16 mouse cellular contexts compared by ENCODE assay signal in the genomic region with DNA sequence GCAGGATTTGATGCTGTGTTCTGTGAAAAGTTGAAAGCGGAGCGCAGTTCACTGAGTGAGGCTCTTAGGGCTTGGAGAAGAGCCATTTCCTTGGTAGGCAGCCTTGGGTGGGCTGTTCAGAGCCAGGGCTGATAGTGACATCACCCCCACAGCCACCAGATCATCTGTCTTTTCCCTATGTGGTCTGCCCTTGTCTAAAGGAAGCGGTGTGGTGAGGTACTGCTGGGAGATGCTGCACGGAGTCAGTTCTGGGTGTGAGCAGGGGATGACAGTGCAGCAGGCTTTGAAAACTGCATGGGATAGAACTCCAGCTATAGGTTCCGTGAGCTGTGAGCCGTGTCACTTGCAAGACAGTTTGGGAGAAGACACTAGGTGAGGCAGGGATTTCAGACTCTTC. TPM values are rescaled to one million over a fixed set of nuclear protein-coding genes. Genes with fewer than 3 reads are reported as not detected.
DNase-seq lines count a peak whose midpoint lies in the region; ATAC-seq and TF ChIP-seq lines count a peak whose summit lies in the region.
"Had no signal": no experiment of that assay in that cellular context is flagged by ENCODE, and none has a peak within 500 bp of the region (broad histone marks: within the 10 kb centered on the region; RNA-seq: fewer than 3 reads in every experiment).

No protein-coding gene starts in this region.

- H3K9me3 ChIP-seq in megakaryocyte, embryonic 14.5 days: no peaks in the 10 kb centered on the region
- H3K9me3 ChIP-seq: forebrain, embryonic 15.5 days; intestine, embryonic 15.5 days had no signal

- H3K4me3 ChIP-seq in gastrocnemius, adult 2 months: no peak overlapping the region
- H3K4me3 ChIP-seq in megakaryocyte, embryonic 14.5 days (replicated peaks): peak overlapping the region; percentile 75
- H3K4me3 ChIP-seq: forebrain, embryonic 15.5 days; heart, adult 2 months; intestine, embryonic 15.5 days had no signal

- H3K36me3 ChIP-seq in megakaryocyte, embryonic 14.5 days (replicated peaks; ENCODE audit: low read length): peaks cover 4% of the 10 kb centered on the region
- H3K36me3 ChIP-seq: forebrain, embryonic 15.5 days; intestine, embryonic 15.5 days had no signal

- TF ChIP-seq CTCF in gastrocnemius, adult 2 months (IDR thresholded peaks at IDR 0.05): no peak

- ATAC-seq in megakaryocyte, adult 5-6 weeks (ENCODE audit: poor library complexity, severe bottlenecking): no peak
- ATAC-seq in activated CD4-positive, CD25-positive, alpha-beta regulatory T cell, adult 4 months: peak; percentile 10
- peak; percentile 56; the same call in 1 of the 2 replicates for ATAC-seq in megakaryocyte-erythroid progenitor cell, adult 5-6 weeks (replicated peaks; ENCODE audit: low FRiP score, low TSS enrichment, poor library complexity, severe bottlenecking)
- ATAC-seq: forebrain, embryonic 15.5 days; intestine, embryonic 15.5 days had no signal

- no peaks in the 10 kb centered on the region for H3K27me3 ChIP-seq in megakaryocyte, embryonic 14.5 days (replicated peaks)
- H3K27me3 ChIP-seq: forebrain, embryonic 15.5 days; intestine, embryonic 15.5 days had no signal

- peaks cover 73% of the 10 kb centered on the region for H3K4me1 ChIP-seq in megakaryocyte, embryonic 14.5 days
- H3K4me1 ChIP-seq: intestine, embryonic 15.5 days had no signal

- no peak for DNase-seq in gastrocnemius, adult 2 months
- DNase-seq in gastrocnemius, postnatal 14 days: no peak
- no peak for DNase-seq in cerebellum, adult 9-10 months
- no peak for DNase-seq in spleen, adult 18-20 months
- DNase-seq: cerebellum, postnatal 25 days; heart, adult 2 months; layer of hippocampus, postnatal 36 days; lung, postnatal 14 days; midbrain, embryonic 14.5 days had no signal

- intact Hi-C loops in gastrocnemius, adult 2 months (cut with DNase I): no loop called here
- intact Hi-C loops in gastrocnemius, postnatal 14 days (cut with DNase I; ENCODE audit: low total_unique reads): no loop called here

- 0 out of 2 replicates have a peak overlapping the region, but pooled peaks have one; percentile 13 for H3K27ac ChIP-seq in gastrocnemius, adult 2 months
- H3K27ac ChIP-seq: forebrain, embryonic 15.5 days; heart, adult 2 months; hindbrain, embryonic 14.5 days; intestine, embryonic 15.5 days had no signal

RNA-seq across cellular contexts. Expression of gene Epb41l2, which starts 45.1 kb away (rescaled TPM):
- 10 to 100 TPM; 25.3 to 31.4 TPM for total RNA-seq in gastrocnemius, adult 2 months (2021)
- total RNA-seq in gastrocnemius, postnatal 14 days (2021): 10 to 100 TPM; 61.5 to 66.5 TPM
- 8.3 and 33.7 TPM in 2 replicates for polyA plus RNA-seq in megakaryocyte, embryonic 14.5 days (2012; ENCODE audit: insufficient read depth, low replicate concordance)
- 52.6 and 58.2 TPM in 2 replicates for total RNA-seq in megakaryocyte, adult 5-6 weeks (2015)
- total RNA-seq in megakaryocyte, adult 5-6 weeks (2017): 51.8 and 52.0 TPM in 2 replicates
- 10 to 100 TPM; 14.6 to 15.4 TPM for polyA plus RNA-seq in activated CD4-positive, CD25-positive, alpha-beta regulatory T cell, adult 4 months (2017; shearing (Covaris generic))
- 12.8 and 20.1 TPM in 2 replicates for total RNA-seq in megakaryocyte-erythroid progenitor cell, adult 5-6 weeks (2014; fragmentation: Nextera tagmentation)
- total RNA-seq in megakaryocyte-erythroid progenitor cell, adult 5-6 weeks (2017): 15.8 and 16.0 TPM in 2 replicates
